Mouse (Mus musculus) limb, embryonic 10.5 days (tissue): ENCODE data around the gene Ube2h. TPM values are rescaled to one million over a fixed set of nuclear protein-coding genes. Genes with fewer than 3 reads are reported as not detected.

Source experiments
- DNase-seq: peaks from one replicate; pipeline ENCODE4 v3.0.0-alpha.2; 2017; ENCODE audit warnings: low spot score
- H3K27ac ChIP-seq: fragments of 300-500 bp; sonication (generic); 2 replicates; pipeline ENCODE4 v1.5.1; 2016; ENCODE audit warnings: mild to moderate bottlenecking
- H3K27me3 ChIP-seq: fragments of 300-500 bp; sonication (generic); 2 replicates; pipeline ENCODE4 v1.6.1; 2016; ENCODE audit warnings: low read depth, mild to moderate bottlenecking; ENCODE audit not compliant: poor library complexity, severe bottlenecking
- H3K36me3 ChIP-seq: fragments of 300-500 bp; sonication (generic); 2 replicates; pipeline ENCODE4 v1.6.1; 2016; ENCODE audit warnings: mild to moderate bottlenecking, moderate library complexity
- H3K4me1 ChIP-seq: fragments of 300-500 bp; sonication (generic); 2 replicates; pipeline ENCODE4 v1.6.1; 2016
- H3K4me3 ChIP-seq: fragments of 300-500 bp; sonication (generic); 2 replicates; pipeline ENCODE4 v1.5.1; 2016; ENCODE audit warnings: mild to moderate bottlenecking, moderate library complexity
- H3K9me3 ChIP-seq: fragments of 300-500 bp; sonication (generic); replicated peaks from 2 replicates; pipeline ENCODE4 v1.6.1; 2016; ENCODE audit warnings: mild to moderate bottlenecking
- WGBS: fragments of 180-500 bp; shearing (Covaris S2); methylation state at CpG from one replicate; pipeline ENCODE4 v1.1.7; 2016; 5-methylcytosine and 5-hydroxymethylcytosine counted together
- polyA plus RNA-seq: library from polyadenylated mRNA; unstranded; fragments of >200 nt; fragmentation: Nextera tagmentation; extraction: Ambion mirVana; gene quantifications from 2 replicates; pipeline ENCODE4 v1.2.1, GENCODE M21; 2016

The Ube2h gene
- polyA plus RNA-seq, 1 experiment from 2014 or later, result 41.2 TPM

DNA sequence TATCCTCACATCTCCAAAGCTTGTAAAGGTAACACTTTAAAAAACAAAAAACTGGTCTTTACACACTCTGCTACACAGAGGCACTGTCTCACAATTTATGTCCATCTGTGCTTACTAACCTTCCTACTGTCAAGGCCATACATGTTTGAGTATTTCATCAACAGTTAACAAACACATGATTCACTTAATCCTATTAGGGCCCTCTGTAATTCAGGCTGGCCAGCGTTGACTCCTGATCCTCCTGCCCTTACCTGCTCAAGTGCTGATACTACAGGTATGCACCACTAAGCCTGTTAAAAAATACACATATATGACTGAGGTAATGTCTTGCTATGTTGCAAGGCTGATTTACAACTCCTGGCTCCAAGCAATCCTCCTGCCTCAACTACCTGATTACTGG, 46.4 kb downstream of the Ube2h start:
- Histone ChIP-seq H3K9me3 (no peaks in the 10 kb centered on the region), H3K27ac (no peak overlapping the region), H3K36me3 (peaks cover 88% of the 10 kb centered on the region), H3K27me3 (no peaks in the 10 kb centered on the region), H3K4me3 (no peak overlapping the region), H3K4me1 (no peaks in the 10 kb centered on the region)
- 83% methylated on average over 1 of the region's 1 CpGs for WGBS
- DNase-seq, result no peak

DNA sequence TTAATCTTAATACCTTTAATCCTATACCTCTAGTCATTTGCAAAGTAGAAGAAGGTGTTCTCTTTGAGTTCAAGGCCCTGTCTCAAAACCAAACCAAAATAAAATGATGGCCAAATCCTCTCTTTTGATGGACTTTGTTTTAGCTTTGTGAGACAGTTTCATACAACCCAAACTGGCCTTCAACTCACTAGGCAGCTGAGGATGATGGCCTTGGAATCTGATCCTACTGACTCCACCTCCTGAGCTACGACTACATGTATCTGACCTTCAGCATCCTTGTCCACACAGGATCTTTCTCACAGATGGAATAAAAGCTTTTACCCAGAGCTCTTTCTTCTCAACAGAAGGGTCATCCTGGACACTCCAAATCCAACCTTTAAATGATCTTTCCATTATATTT, 48.5 kb downstream of the Ube2h start:
- WGBS, result 90% methylated on average over 1 of the region's 1 CpGs
- H3K9me3 ChIP-seq, result no peaks in the 10 kb centered on the region
- DNase-seq, result no peak

DNA sequence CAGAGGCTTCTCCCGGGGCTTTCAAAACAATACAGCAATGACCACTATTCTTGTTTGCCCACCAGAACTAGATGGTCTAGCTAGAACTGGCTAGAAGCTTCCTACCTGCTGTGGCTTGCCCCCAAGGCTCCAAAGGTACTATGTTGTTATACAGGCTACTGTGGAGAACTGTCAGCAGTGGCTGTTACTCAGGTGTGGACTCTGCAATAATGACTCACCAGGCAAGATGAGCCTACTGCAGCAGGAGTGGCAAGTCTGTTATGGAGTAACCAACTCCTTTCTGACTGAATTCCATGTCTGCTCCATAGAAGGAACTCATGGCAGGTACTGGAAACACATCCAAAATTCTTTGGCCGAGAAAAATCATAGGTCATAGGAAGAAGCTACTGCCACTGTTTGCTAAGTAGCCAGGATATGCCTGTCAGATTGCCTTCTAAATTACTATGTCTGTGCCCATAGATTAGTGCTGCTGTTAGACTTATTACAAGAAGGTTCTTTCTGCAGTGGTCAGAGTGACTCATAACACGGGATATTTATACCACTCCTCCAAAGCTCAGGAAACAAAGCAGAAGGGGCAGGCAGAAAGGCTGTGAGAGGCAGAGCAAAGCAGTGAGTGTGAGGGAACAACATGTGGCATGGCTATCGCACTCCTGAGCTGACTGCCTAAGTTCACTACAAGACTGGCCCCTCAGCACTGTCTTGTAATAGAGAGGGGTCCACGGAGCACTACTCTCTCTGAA, 51.9 kb downstream of the Ube2h start:
- Histone ChIP-seq H3K27me3 (no peaks in the 10 kb centered on the region), H3K36me3 (peaks cover 69% of the 10 kb centered on the region), H3K27ac (no peak overlapping the region), H3K4me3 (no peak overlapping the region), H3K4me1 (no peaks in the 10 kb centered on the region), H3K9me3 (no peaks in the 10 kb centered on the region)
- 90% methylated on average over 5 of the region's 5 CpGs for WGBS
- DNase-seq, result no peak

More for the DNA sequence above, 48.5 kb downstream of the Ube2h start:
- Histone ChIP-seq H3K27me3 (no peaks in the 10 kb centered on the region), H3K36me3 (peaks cover 85% of the 10 kb centered on the region), H3K4me1 (no peaks in the 10 kb centered on the region), H3K4me3 (no peak overlapping the region), H3K27ac (no peak overlapping the region)

GRCm38 (mm10) chr6:30248708-30249107, 55.6 kb downstream of the Ube2h start:
- peaks cover 49% of the 10 kb centered on the region for H3K36me3 ChIP-seq
- H3K27me3 ChIP-seq, result no peaks in the 10 kb centered on the region
- WGBS, result 91% methylated on average over 3 of the region's 3 CpGs
- DNase-seq, result no peak
- no peaks in the 10 kb centered on the region for H3K9me3 ChIP-seq
- no peak overlapping the region for H3K27ac ChIP-seq
- no peaks in the 10 kb centered on the region for H3K4me1 ChIP-seq
- no peak overlapping the region for H3K4me3 ChIP-seq

- Histone ChIP-seq H3K27ac (no peak overlapping the region), H3K27me3 (no peaks in the 10 kb centered on the region), H3K4me3 (no peak overlapping the region), H3K4me1 (no peaks in the 10 kb centered on the region), H3K9me3 (no peaks in the 10 kb centered on the region), H3K36me3 (peaks cover 39% of the 10 kb centered on the region)
- no peak for DNase-seq
- WGBS, result 95% methylated on average over 5 of the region's 5 CpGs
Observed at GRCm38 (mm10) chr6:30245940-30246339, 58.4 kb downstream of the Ube2h start.

DNA sequence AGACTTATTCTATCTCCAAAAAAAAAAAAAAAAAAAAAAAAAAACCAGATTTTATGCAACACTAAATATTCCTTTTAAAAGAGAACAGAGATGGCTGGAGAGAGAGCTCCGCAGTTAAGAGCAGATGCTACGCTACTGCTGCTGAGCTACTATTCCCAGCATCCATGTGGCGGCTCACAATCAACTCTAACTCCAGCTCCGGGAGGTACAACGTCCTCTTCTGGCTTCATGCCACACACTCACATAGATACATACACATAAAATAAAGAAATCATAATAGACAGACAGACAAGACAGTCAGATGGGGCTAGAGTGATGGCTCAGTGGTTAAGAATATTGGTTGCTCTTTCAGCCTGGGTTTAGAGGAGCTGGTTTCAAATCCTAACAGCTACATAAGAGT, 58.9 kb downstream of the Ube2h start:
- 95% methylated on average over 5 of the region's 5 CpGs for WGBS
- H3K27ac ChIP-seq, result no peak overlapping the region
- DNase-seq, result no peak
- no peaks in the 10 kb centered on the region for H3K9me3 ChIP-seq
- H3K36me3 ChIP-seq, result peaks cover 41% of the 10 kb centered on the region
- no peaks in the 10 kb centered on the region for H3K4me1 ChIP-seq
- H3K4me3 ChIP-seq, result no peak overlapping the region
- H3K27me3 ChIP-seq, result no peaks in the 10 kb centered on the region

- 91% methylated on average over 9 of the region's 9 CpGs for WGBS
- Histone ChIP-seq H3K36me3 (peaks cover 46% of the 10 kb centered on the region), H3K4me1 (no peaks in the 10 kb centered on the region), H3K9me3 (no peaks in the 10 kb centered on the region), H3K27me3 (no peaks in the 10 kb centered on the region), H3K4me3 (no peak overlapping the region), H3K27ac (no peak overlapping the region)
- no peak for DNase-seq
Observed at GRCm38 (mm10) chr6:30243347-30244007, 60.9 kb downstream of the Ube2h start.

DNA sequence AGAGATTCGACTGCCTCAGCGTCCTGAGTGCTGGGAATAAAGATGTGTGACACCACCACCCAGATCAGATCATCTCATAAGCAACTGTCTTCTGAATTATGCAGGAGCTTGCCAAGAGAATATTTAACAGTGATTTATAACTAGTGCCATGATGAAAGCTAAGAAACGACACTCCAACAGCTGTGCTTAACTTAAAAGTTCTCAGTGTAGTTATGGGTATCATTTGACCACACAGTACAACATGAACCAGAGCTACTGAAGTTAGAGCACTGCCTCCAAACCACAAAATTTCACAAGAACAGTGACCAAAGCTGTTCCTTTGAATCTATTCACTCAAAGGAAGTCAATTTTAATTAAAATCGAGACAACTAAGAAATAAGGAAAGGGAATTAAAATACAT, 61.4 kb downstream of the Ube2h start:
- peaks cover 45% of the 10 kb centered on the region for H3K36me3 ChIP-seq
- 88% methylated on average over 4 of the region's 4 CpGs for WGBS
- H3K4me3 ChIP-seq, result no peak overlapping the region
- DNase-seq, result no peak
- H3K4me1 ChIP-seq, result no peaks in the 10 kb centered on the region
- H3K27ac ChIP-seq, result no peak overlapping the region
- H3K27me3 ChIP-seq, result no peaks in the 10 kb centered on the region
- no peaks in the 10 kb centered on the region for H3K9me3 ChIP-seq

DNA sequence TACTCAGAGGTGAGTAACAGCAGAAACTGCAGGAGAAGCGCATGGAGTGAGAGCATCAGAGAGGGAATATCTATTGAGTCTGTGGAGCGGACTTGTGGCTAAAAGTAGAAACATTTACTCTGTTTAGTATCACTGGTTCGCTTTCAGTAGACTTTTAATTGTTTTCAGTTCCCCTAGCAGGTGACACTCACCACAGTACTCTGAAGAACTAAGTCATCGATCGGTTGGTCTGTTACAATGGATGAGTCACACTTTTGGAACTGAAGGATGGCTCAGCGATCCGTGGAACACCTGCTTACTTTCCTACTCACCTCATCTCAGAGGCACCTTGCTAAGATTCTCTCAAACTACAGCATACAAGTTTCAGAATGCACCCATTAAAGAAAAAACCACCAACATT, 64.2 kb downstream of the Ube2h start:
- WGBS, result 95% methylated on average over 7 of the region's 7 CpGs
- H3K9me3 ChIP-seq, result no peaks in the 10 kb centered on the region
- H3K27ac ChIP-seq, result no peak overlapping the region
- no peak overlapping the region for H3K4me3 ChIP-seq
- H3K36me3 ChIP-seq, result peaks cover 54% of the 10 kb centered on the region
- H3K27me3 ChIP-seq, result no peaks in the 10 kb centered on the region
- no peak for DNase-seq
- no peaks in the 10 kb centered on the region for H3K4me1 ChIP-seq

DNA sequence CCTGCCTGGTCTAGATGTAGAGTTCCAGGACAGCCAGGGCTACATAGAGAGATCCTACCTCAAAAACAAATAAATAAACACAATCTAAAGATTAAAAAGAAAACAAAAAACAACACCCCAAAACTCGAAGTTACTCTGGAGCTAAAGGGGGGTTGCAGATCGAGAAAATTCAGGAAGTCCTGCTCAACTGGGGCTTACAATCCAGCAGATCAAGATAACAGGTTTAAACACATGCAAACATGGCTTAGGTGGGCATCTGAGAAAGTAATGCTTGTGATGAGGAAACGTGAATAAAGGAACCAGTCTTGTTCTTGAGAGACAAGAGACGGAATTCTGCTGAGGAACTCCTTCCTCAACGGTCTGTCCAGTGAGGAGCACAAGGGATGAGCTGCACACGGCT, 65.1 kb downstream of the Ube2h start:
- H3K36me3 ChIP-seq, result peaks cover 53% of the 10 kb centered on the region
- WGBS, result 94% methylated on average over 6 of the region's 6 CpGs
- H3K4me1 ChIP-seq, result no peaks in the 10 kb centered on the region
- H3K9me3 ChIP-seq, result no peaks in the 10 kb centered on the region
- no peak overlapping the region for H3K27ac ChIP-seq
- no peak for DNase-seq
- no peaks in the 10 kb centered on the region for H3K27me3 ChIP-seq
- H3K4me3 ChIP-seq, result no peak overlapping the region

DNA sequence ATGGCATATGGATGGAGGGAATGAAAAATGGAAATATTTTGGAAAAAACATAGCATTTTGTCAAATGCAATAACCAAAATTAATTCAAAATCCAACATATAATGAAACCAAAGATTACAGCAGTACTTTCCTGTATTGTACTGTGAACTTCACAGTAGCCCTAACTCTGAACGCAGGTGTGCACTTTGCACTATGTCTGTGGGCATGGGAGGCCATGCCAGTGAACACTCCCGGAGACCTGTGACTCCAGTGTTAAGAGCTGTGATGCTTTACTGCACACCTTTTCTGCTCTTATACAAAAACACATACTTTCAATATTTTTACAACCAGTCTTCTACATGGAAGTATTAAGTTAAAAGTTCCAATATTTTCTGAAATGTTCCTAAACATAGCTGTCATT, 66.3 kb downstream of the Ube2h start:
- Histone ChIP-seq H3K27ac (no peak overlapping the region), H3K4me3 (no peak overlapping the region), H3K9me3 (no peaks in the 10 kb centered on the region), H3K36me3 (peaks cover 56% of the 10 kb centered on the region), H3K27me3 (no peaks in the 10 kb centered on the region), H3K4me1 (no peaks in the 10 kb centered on the region)
- DNase-seq, result no peak
- WGBS, result 96% methylated on average over 2 of the region's 2 CpGs

DNA sequence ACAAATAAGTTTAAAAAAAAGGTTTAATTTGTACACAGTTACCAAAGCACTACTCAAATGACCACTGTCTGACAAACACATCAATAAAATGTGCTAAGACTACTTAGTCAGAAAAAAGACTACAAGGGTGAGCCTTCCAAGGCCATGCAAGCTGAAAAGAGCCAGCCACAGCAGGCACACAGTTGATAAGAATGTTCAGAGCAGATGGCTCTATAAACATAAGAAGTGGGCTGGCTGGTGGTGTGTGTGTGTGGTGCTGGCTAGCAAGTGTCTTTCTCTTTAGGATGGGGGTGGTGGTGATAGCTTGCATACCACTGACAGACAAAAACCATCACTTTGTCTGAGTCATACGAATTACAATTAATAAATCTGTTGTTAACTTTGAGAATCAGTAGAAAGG, 67.8 kb downstream of the Ube2h start:
- no peak overlapping the region for H3K27ac ChIP-seq
- peaks cover 58% of the 10 kb centered on the region for H3K36me3 ChIP-seq
- 93% methylated on average over 1 of the region's 1 CpGs for WGBS
- no peaks in the 10 kb centered on the region for H3K9me3 ChIP-seq
- H3K4me3 ChIP-seq, result no peak overlapping the region
- no peak for DNase-seq
- H3K4me1 ChIP-seq, result no peaks in the 10 kb centered on the region
- H3K27me3 ChIP-seq, result no peaks in the 10 kb centered on the region

DNA sequence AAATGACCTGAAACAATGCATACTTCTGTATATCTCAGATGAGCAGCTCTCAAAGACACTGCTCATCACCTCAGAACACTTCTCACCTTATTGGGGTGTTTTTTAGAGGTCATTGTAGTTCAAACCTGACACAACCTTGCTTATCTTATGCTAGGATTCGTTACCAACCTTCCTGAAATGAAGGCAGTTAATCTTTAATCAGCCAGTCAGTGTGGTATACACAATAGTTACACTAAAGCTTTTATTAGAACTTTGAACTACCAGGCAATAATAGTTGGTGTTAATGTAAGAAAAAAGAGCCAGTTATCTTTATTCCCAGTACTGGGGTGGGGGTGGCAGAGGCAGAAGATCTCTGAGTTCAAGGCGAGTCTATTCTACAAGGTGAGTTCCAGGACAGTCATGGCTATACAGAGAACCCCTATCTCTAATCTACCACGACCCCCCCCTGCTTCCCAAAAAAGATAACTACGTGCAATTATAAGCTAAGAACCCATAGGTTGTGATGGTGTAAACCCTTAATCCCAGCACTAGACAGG, 72.5 kb downstream of the Ube2h start:
- Histone ChIP-seq H3K4me3 (no peak overlapping the region), H3K4me1 (no peaks in the 10 kb centered on the region), H3K9me3 (no peaks in the 10 kb centered on the region), H3K27ac (no peak overlapping the region), H3K27me3 (no peaks in the 10 kb centered on the region), H3K36me3 (peaks cover 35% of the 10 kb centered on the region)
- DNase-seq, result no peak
- WGBS, result 92% methylated on average over 4 of the region's 4 CpGs
